Mouse (Mus musculus): ENCODE measurements around the gene Ccr4.

Ccr4 gene

DNA sequence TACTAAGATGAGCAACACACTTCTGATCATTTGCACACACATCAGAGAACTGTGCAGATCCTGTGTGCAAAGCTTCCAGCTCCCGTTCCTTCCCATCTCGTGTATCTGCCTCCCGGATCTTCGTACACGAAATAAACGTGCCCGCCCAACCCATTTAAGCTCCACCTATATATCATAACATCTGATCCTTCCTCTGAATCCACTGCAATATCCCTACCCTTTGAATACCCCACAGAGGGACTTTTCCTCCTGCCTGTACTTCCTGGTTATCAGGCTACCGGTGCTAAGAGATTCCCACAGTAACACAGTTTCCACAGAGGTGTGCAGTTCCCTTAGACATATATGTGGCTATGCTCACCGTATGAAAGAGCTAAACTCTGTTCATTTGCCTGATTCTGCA is at the start of gene Ccr4:
Gene Ccr4 (minus strand): TSS at position 101 of the 400 bp plus-strand sequence.
- DNase-seq = no peak

GRCm38 (mm10) chr9:114553828-114554227 is 49.1 kb upstream of the Ccr4 start:
- no peak for DNase-seq

GRCm38 (mm10) chr9:114550033-114550432 is 45.3 kb upstream of the Ccr4 start:
- DNase-seq = no peak

- no peak for DNase-seq
Measured at GRCm38 (mm10) chr9:114549117-114549516, 44.4 kb upstream of the Ccr4 start.

- no peak for DNase-seq
Measured at GRCm38 (mm10) chr9:114548496-114548895, 43.8 kb upstream of the Ccr4 start.

DNA sequence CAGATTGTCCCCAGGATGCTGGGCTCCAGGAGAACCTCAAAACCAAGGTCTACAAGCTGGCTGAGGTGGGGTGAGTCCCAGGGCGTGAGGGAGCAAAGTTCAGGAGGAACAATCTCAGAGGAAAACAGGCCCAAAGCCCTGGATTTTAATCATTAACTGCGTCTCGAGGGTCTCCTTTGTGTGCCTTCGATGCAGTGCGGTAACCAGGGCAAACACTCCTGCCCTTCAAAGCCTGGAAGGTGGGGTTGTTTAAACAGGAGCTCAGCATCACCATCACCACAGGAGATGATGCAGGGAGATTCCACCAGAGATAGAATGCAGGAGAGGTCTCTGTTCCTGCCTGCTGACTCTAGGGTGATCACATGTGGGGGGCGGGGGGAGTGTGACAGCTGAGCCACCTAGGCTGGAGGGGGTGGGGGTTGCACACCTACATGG is 42.9 kb upstream of the Ccr4 start:
- DNase-seq = no peak

DNA sequence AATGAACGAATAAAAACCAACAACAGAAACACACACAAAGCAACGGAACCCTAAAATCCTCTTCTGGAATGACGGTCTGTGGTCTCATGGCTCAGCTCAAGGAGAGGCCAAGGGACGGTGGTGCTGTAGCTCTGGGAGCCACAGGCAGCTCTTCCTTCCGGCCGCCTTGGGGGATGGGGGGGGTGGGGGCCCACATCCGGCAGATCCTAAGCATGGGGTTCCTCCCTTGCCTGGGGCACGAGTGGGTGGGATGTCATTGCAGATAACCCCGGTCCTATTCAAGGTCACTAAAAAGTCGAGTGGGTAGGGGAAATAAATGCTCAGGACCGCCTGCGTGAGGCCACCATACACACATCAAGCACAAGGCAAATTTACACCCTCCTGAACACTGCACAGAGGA is 42.0 kb upstream of the Ccr4 start:
- DNase-seq = no peak

DNA sequence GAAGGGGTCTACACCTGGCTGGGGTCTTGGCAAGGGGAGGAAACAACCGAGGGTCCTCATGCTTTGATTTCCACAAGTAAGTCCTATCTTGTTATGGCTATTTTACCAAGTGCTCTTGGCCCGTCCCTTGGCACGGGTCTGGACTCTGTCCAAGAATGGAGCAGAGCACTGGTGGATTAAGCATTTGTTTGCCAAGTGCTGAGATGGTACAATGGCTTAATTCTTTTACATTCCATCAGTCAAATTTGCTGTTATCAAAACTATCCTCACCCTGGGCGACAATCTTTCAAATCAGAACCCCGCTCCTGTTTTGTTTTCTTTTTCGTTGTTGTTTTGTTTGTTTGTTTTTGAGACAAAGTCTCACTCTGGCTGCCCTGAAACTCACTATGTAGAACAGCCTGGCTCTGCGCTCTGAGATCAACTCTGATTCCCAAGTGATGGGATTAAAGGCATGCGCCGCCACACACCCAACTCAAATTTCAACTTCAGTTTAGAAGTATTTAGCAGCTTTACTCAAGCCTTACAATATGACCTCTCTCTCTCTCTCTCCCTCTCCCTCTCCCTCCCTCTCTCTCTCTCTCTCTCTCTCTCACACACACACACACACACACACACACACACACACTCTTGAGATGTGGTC is 40.2 kb upstream of the Ccr4 start:
- no peak for DNase-seq

GRCm38 (mm10) chr9:114543882-114544753 is 39.4 kb upstream of the Ccr4 start:
- no peak for DNase-seq

GRCm38 (mm10) chr9:114541279-114541741 is 36.6 kb upstream of the Ccr4 start:
- DNase-seq = no peak

DNA sequence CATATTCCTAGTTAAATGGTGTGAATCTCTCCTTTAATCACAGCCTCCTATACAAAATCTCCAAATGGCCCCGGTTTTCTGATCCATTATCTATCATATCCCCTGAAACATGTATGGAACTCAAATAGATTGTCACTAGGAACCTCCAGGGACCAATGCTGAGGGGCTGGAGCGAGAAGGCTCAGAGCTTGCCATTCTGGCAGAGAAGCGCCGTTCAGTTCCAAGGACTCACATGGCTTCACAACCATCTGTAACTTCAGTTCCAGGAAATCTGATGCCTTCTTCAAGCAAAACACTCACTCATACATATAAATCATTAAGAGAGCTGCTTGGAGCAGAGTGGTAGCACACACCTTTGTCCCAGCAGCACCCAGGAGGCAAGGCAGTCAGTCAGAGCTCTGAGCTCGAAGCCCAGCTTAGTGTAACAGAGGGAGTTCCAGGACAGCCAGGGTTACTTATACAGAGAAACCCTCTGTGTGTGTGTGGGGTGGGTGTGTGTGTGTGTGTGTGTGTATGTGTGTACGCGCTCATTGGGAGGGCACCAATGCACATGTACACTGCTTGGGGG is 34.4 kb upstream of the Ccr4 start:
- DNase-seq = no peak

GRCm38 (mm10) chr9:114536628-114537027 is 31.9 kb upstream of the Ccr4 start:
- no peak for DNase-seq

DNA sequence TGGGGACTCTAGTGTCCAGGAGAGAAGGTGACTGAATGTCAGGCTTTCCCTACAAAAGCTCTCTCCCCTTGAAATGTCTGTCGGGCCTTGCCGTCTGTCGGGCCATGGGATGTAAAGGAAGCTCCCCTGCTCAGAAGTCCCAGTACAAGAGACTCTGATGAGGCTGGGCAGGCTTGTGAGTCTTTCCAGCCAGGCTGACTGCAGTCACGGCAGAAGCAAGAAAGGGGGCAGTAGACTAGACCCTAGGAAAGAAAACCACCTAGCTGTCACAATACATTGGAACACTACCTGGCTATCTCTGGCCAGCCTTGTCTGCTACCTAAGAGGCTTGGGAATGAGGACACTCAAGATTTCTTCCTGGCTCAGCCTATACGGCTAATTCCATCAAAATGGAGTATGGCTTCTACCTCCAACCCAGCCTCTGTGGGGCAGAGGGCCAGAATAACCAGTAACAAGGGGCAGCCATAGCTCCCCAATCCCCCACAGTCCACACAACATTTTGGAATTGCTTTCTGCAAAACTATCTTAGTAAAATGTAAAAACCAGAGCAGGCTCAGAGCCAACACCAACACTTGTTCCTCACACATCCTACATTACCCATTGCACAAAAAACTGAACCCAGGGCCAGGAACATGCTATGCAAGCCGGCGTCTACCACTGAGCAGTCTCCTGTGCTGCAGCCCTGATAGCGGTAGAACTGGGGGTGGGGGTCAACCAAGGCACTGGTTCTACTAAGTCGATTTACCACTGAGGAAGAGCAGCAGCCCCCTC is 30.2 kb upstream of the Ccr4 start:
- DNase-seq = no peak

GRCm38 (mm10) chr9:114533848-114534247 is 29.1 kb upstream of the Ccr4 start:
- no peak for DNase-seq

DNA sequence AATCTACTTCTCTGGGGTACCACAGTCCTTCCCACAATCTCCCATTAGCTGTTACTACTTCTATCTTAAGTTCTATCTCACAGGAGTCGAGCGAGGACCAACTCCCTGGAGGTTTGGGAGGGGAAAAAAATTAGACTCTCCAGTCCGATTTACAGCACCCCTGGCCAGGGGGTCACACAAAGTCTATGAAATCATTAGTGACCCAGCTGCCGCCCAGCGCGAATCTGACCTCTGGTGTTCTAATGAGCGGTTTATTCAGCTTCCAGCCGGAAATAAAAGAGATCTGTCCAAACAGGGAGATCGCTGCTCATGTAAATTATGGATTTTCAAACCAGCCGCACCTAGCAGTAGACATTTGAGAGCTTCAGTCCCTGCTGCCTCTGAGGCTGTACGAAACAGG is 26.6 kb upstream of the Ccr4 start:
- no peak for DNase-seq

DNA sequence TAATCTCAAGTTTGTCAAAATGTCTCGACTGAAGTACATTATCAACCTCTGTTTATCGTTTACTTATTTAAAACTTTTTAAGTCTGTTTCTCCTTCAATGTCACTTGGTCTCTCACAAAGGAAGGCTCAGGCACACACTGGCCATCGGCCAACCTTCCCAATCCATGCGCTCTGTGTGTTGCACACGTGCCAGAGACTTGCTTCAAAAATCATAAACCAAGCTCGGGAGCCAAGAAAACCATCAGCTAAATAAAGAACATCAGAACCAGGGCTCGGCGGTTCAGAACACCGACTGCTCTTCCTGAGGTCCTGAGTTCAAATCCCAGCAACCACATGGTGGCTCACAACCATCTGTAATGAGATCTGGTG is 23.9 kb upstream of the Ccr4 start:
- DNase-seq = peak; percentile 38

- peak; percentile 47 for DNase-seq
Measured at GRCm38 (mm10) chr9:114527992-114528679, 23.4 kb upstream of the Ccr4 start.

- peak; percentile 65 for DNase-seq
Measured at GRCm38 (mm10) chr9:114527085-114527484, 22.4 kb upstream of the Ccr4 start.

DNA sequence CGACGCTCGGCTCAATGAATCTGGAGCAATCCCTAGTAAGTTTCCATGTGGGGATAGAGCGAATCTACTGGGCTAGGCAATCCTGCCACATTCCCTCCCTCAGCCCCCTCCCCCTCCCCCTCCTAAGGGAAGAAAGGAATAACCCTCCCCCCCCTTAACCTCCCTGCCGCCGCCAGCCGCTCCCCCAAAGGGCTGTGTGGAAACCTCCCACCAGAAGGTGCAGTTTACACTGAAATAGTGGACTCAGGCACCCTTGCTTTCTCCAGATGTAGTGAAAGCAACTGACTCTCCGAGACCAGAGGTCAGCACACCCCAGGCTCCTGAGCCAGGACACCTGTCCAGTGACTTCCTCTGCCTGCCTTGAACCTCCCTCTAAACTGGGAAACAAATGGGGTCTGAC is 21.9 kb upstream of the Ccr4 start:
- DNase-seq = no peak

DNA sequence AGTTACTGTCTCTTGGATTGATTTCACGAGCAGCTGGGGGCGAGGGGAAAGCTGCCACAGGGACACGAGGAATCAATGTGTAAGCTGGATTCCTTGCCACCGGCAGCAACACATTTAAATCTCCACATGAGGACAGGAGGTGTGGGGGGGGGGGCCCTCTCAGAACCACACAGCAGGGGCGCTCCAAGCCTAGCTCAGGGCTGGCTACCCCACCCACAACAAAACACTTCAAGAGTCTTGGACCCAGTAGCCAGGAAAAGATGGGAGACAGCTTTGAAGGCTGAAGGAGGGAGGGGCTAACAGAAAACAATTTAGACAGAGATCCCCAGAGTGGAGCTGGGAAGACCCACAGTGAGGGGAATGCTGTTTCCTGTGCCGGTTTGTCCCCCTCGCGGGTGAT is 21.2 kb upstream of the Ccr4 start:
- DNase-seq = no peak

- DNase-seq = no peak
Measured at GRCm38 (mm10) chr9:114525073-114525633, 20.4 kb upstream of the Ccr4 start.

DNA sequence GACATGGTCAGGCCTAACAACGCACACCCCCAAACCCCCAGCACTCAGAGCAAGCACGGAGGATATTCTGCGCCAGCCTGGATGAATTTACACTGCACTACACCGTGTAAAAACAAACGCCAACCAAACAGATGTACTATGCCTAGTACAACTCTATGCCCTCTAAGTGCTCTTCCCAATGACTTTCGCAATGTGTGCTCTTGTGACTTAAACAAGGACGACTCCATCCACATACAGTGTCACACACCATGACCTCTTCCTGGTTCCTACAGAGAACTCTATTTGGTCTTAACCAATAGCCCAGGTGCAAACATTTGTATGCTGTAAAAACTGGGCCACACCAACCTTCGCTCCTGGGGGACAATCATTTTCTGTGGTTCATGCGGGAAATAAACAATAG is 17.8 kb upstream of the Ccr4 start:
- DNase-seq = no peak
